Mouse (Mus musculus): Measurements from ENCODE around the gene Hcn4.

DNA sequence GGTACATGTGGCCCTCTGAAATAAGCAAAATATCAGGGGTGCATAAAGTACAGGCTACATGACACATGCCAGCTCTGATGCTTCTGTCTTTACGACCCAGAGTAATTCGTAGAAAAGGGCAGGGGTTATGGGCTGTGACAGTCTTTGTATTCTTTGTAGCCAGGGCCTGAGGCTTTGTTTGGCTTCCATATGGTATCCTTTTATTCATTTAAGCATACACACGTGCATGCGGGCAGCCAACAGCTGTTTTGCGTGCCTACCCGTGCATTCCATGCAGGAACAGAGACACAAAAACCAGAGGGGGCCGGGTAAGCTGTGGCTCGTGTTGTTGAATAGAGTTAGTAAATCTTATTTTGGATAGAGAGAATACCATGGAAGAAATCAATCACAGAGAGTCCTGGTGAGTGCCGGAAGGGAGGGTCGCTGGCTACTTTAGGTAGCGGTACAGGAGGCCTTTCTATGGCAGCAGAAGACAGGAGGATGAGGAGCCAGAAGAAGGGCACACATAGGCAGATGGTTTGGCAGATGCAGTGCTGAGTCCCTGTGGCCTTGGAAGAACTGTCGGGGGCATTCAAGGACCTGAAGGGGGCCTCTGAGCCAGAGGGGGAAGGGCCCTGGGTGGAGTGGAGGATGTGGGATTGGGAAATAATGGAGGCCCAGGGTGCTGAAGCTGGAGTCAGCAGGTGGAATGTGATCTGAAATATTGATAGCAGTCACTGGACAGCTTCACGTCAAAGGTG lies 26.5 kb downstream of the Hcn4 start:
- TF ChIP-seq CTCF (IDR thresholded peaks at IDR 0.05; ENCODE audit: borderline replicate concordance, extremely low read depth, insufficient read depth, insufficient read length) (no peak), POLR2A (IDR thresholded peaks at IDR 0.05; ENCODE audit: borderline replicate concordance, extremely low read depth, insufficient read depth, insufficient read length, poor library complexity, severe bottlenecking) (no peak)

Measured in brain, embryonic 14.5 days (tissue).